Mouse (Mus musculus): ENCODE measurements around the gene Plekhh3. TPM values are rescaled to one million over a fixed set of nuclear protein-coding genes. Genes with fewer than 3 reads are reported as not detected.
"Not testable (repeated sequence)": the region's sequence is repeated elsewhere in the genome, so short reads cannot be mapped to it uniquely, and the experiment has no call there.

Plekhh3 gene
- total RNA-seq, 2 experiments from 2014 or later, result 23.6 to 28.3 TPM

GRCm38 (mm10) chr11:101173112-101173511 is 2.0 kb upstream of the Plekhh3 start:
- intact Hi-C loops (cut with DNase I), result loop anchor here (10.0 kb wide), 1 partner anchor 278 kb away; no protein-coding TSS in a partner anchor
- DNase-seq, result peak; percentile 65 to 66

- intact Hi-C loops (cut with DNase I), result loop anchor here (10.0 kb wide), 1 partner anchor 278 kb away; no protein-coding TSS in a partner anchor
- no peak for DNase-seq
Observed at GRCm38 (mm10) chr11:101172434-101172815, 1.3 kb upstream of the Plekhh3 start.

GRCm38 (mm10) chr11:101171721-101172433 is 726 bp upstream of the Plekhh3 start:
- intact Hi-C loops (cut with DNase I), result loop anchor here (10.0 kb wide), 1 partner anchor 277 kb away; no protein-coding TSS in a partner anchor
- DNase-seq, result peak; percentile 82 to 85

DNA sequence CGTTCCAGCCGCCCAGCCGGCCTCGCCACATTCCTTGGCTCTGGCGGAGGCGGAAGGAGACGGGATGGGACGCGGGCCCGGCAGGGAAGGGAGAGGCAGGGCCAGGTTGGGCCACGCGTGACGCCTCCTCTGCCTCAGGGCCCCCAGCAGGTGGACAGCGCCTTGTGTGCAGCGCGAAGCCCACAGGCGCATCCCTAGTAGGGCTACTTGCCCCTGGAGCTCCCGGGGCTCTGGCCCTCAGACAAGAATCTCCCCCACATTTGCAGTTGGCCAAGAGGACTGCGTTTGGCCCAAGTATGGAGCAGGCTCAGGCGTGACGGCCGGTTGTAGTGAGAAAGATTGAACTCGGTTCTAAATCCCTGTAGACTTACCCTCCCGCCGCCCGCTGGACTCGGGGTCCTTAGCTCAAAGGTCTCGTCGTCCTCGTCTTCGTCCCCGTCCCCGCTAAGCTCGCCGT is 769 bp downstream of the Plekhh3 start, which contains the start of gene Cntnap1:
Gene Cntnap1, plus strand, starts transcription at position 170 of the 457 bp plus-strand sequence.
- intact Hi-C loops (cut with DNase I), result loop anchor here (10.0 kb wide), 1 partner anchor 276 kb away; no protein-coding TSS in a partner anchor
- DNase-seq, result peak; percentile 80 to 82

- intact Hi-C loops (cut with DNase I), result loop anchor here (2.0 to 10.0 kb wide), 3 partner anchors 23 to 275 kb away; no protein-coding TSS in a partner anchor
- DNase-seq, result peak in 1 of 2 experiments; percentile 43
Observed at GRCm38 (mm10) chr11:101169301-101170107, 1.6 kb downstream of the Plekhh3 start.

- DNase-seq, result peak in 1 of 2 experiments; percentile 53
- intact Hi-C loops (cut with DNase I), result loop anchor here (2.0 kb wide), 2 partner anchors 22 to 48 kb away; no protein-coding TSS in a partner anchor
Observed at GRCm38 (mm10) chr11:101168301-101168980, 2.7 kb downstream of the Plekhh3 start.

DNA sequence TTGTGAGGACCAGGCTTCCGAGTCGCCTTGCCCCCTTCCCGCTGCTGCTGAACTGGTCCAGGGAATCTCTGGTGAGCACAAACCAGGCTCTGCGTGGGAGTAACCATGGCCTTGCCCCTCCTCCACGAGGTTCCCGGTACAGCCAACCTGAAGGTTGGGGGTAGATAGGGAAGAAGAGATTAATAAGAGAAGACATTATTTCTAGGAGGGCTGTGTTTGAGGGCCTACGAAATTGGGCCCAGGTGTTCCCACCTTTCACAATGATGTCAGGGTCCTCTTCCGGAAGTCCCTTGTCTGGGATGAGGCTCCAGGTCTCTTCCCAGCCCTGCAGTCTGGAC is 3.2 kb downstream of the Plekhh3 start:
- no peak for DNase-seq
- intact Hi-C loops (cut with DNase I), result loop anchor here (2.0 kb wide), 2 partner anchors 21 to 47 kb away; no protein-coding TSS in a partner anchor

DNA sequence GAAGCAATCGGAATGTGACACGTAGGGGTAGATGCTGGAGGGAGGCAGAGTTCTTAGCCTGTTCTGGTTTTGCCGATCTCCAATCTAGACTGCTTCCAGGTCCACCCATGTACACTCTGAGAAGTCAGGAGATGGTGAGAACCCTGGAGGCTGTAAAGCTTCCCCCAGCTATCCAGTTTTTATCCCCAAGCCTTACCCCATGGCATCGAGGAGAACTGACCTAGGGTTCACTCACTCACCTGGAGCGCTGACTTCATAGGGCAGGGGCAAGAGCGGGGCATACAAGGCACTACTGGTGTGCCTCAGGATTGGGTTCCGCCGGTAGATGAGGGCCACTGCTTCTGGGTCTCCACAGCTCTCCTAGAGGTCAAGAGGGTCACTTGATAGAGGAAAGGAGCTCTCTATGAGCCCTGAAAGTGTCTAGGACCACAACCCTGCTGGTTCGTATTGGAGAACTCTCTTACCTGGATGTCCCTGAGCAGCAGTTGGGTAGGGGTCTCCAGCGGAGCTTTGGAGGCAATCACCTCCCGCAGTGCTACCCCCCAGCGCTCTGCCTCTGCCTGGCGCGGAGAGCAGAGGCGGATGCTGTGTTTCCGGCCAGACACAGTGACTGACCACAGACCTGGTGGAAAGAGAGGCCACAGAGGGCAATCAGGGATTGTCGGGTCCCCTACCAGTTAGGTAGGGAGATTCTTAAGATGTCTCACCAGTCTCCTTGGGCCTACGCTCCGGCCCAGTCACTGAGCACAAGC is 3.8 kb downstream of the Plekhh3 start:
- no peak for DNase-seq
- intact Hi-C loops (cut with DNase I), result no loop called here

GRCm38 (mm10) chr11:101166357-101166756 is 4.8 kb downstream of the Plekhh3 start:
- no peak for DNase-seq
- intact Hi-C loops (cut with DNase I), result no loop called here

DNA sequence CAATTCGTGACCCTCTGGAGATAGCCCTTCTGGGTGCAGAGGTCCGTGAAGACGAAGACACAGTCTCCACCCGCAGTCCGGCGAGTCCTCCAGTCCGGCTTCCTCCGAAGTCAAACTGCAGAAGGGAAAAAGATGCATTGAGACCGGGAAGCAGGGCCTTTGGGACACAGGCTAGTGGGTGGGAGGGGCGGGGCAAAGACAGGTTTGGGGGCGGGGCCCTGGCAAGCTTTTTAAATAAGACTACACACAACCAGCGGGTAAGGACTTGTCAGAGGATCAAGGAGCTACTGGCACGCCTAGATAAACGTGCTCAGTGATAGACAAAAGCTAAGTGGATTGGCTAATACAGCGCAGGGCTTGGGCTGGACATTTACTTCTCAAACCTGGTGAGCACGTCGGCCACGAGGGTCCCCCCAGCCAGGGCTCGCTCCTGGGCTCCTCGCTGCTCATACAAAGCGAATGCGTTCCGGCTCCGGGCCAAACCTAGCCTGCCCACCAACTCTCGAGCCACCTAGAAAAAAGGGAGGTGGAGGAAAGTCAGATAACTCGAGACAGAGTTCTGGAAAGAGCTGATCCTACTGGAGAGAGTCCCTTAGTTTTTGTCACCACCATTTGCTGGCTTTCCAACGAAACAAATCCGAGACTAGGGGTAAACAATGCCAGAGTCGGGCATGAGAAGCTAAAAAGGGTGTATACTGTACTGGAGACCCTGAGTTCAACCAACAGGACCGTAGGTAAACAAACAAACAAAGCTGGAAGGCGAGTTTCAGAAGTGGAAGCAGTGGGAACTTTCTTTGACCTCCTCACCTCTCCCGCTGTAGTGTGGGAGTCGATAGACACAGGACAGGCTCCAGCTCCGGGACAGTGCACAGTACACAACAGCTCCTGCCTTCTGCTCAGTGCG is 6.2 kb downstream of the Plekhh3 start:
- intact Hi-C loops (cut with DNase I), result no loop called here
- no peak for DNase-seq

GRCm38 (mm10) chr11:101164351-101164665 is 6.8 kb downstream of the Plekhh3 start:
- no peak for DNase-seq
- intact Hi-C loops (cut with DNase I), result no loop called here

- intact Hi-C loops (cut with DNase I), result no loop called here
- DNase-seq, result no peak
Observed at GRCm38 (mm10) chr11:101163476-101164350, 7.4 kb downstream of the Plekhh3 start.

GRCm38 (mm10) chr11:101162772-101163171 is 8.4 kb downstream of the Plekhh3 start:
- intact Hi-C loops (cut with DNase I), result no loop called here
- DNase-seq, result peak; percentile 83 to 85

DNA sequence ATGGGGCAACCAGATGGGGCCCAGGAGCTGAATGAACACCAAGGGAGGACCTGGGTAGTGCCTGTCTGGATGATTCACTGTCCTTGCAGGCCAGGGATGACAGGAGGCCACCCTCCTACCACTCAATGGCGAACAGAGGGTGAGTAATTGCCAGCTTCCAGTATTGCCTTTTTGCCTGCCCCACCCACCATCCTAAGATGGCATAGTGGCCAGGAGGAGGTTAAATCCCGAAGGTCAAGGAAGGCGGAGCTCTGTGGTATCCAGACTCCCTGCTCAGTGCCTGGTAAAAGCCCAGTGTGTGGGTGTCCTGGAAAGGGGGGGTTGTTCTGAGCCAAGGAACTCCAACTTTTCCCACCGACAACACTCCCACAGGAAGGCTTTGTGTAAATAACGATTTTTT is 8.8 kb downstream of the Plekhh3 start:
- DNase-seq, result no peak

DNA sequence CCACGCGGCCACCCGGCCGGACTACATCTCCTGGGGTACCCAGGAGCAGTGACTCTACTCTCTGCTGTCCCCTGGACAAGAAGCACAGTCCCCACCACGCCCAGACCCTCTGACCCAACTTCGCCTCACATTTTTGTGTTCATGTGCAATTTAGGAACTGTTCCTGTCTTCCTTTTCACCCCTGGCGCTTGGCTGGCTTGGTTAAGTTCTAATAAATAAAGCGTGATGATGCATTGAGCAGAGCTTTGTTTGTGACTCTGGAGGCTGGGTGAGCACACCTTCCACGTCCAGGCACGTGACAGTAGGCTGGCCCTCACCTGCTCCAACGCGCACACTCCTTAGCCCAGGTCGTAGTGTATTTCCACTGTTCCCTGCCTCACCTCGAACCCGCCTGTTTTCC is 9.6 kb downstream of the Plekhh3 start:
- intact Hi-C loops (cut with DNase I), result no loop called here
- DNase-seq, result no peak

More for the DNA sequence above, 8.8 kb downstream of the Plekhh3 start:
- intact Hi-C loops (cut with DNase I), result no loop called here

DNA sequence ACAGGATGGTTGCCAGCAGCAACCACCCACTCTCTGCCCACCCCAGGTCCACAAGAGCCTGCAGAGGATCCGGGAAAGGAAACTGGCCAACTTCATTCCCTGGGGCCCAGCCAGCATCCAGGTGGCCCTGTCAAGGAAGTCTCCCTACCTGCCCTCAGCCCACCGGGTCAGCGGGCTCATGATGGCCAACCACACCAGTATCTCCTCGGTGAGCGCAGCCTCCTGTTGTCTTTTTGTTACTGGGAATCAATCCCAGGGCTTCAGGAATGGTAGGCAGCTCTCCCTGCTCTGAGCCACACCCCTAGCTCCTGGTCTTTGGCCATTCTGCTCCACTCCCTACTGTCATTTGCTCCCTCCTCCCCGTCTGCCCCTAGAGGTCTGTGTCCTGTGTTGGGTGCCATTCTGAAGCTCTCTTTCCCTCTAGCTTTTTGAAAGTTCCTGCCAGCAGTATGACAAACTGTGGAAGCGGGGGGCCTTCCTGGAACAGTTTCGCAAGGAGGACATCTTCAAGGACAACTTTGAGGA is 10.1 kb downstream of the Plekhh3 start:
- DNase-seq; intact Hi-C loops (cut with DNase I): not testable (repeated sequence)

DNA sequence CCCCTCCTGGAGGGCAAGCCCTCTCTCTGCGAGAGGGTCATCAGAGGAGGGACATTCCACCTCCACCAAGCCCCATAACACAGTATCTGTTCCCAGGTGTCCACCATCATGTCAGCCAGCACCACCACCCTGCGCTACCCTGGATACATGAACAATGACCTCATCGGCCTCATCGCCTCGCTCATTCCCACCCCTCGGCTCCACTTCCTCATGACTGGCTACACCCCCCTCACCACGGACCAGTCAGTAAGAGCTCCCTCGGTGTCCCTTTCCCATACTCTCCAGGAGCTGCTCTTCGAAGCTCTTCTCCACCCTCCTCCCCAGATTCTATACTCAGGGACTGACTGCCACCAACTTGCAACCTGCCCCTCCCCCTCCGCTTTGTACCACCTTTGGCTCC is 11.0 kb downstream of the Plekhh3 start:
- DNase-seq; intact Hi-C loops (cut with DNase I): not testable (repeated sequence)

All from heart, postnatal 10 days (tissue).